Mouse (Mus musculus) liver, adult 2 months (tissue): ENCODE measurements at regions not wholly inside any gene's neighbourhood (a gene's known extent, or its start where the extent isn't known, plus 50 kb on each side); places are given as distances from the start of the nearest gene placed in this dataset.

Experiments used
- CTCF ChIP-seq: fragments of 200-500 bp; IDR thresholded peaks from 2 replicates; pipeline ENCODE4 v1.5.1; 2011; ENCODE audit warnings: low read depth, low read length, control low read depth
- POLR2A ChIP-seq: fragments of 200-500 bp; IDR thresholded peaks from 2 replicates; pipeline ENCODE4 v1.6.1; 2011; ENCODE audit warnings: low read length, control low read depth; ENCODE audit not compliant: insufficient read depth; ENCODE audit errors: extremely low read depth

- TF ChIP-seq POLR2A (no peak), CTCF (no peak)
Measured at GRCm38 (mm10) chr10:37310266-37310945, 171.7 kb upstream of the Marcks start.
